Mouse (Mus musculus) heart, postnatal 25 days (tissue): ENCODE measurements around the gene Sap30bp. TPM values are rescaled to one million over a fixed set of nuclear protein-coding genes. Genes with fewer than 3 reads are reported as not detected.

Experiments used
- DNase-seq: peaks from one replicate; pipeline ENCODE4 v3.0.0; 2022; ENCODE audit warnings: low spot score
- intact Hi-C: fragments of 180-260 bp; cut with DNase I; formaldehyde crosslinking; loops from one replicate; pipeline ENCODE4 v1.15.1; 2025
- total RNA-seq, 2 experiments: library from RNA; stranded (reverse); gene quantifications; 2 replicates each; pipeline ENCODE4 v1.2.3; 2021

The Sap30bp gene
- total RNA-seq, 2 experiments from 2014 or later: 14.1 to 17.4 TPM

DNA sequence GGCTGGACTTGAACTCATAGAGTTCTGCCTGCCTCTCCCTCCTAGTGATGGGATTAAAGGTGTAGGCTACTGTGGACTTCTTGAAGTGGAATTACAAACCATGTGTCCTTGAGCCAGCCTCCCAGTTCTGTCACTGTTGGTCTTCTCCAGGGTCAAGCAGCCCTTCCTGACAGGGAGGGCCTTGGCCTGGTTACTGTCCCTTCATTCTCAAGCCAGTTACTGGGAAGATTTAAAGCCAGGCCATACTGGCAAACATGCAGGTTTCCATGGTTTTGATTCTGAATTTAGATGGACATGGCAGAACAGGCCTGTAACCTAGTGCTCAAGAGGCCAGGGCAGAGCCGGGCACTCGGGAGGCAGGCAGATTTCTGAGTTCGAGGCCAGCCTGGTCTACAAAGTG, 62.2 kb downstream of the Sap30bp start:
- intact Hi-C loops: no loop called here
- DNase-seq: no peak

DNA sequence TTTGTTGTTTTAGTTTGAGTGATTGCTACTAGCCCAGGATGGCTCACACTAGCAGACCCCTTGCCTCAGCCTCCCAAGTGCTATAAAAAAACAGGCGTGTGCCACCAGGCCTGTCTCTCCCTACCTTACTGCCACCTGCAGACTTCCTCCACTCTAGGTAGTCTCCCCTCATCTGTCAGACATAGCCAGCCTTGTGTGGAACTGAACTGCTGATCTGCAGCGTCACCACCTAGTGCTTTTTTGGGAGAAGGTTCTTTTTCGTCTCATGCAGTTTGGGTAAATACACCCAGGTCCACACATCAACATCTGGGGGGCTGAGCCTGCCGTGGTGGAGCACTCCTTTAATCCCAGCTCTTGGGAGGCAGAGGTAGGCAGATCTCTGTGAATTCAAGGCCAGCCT, 64.0 kb downstream of the Sap30bp start:
- no peak for DNase-seq
- intact Hi-C loops: no loop called here

DNA sequence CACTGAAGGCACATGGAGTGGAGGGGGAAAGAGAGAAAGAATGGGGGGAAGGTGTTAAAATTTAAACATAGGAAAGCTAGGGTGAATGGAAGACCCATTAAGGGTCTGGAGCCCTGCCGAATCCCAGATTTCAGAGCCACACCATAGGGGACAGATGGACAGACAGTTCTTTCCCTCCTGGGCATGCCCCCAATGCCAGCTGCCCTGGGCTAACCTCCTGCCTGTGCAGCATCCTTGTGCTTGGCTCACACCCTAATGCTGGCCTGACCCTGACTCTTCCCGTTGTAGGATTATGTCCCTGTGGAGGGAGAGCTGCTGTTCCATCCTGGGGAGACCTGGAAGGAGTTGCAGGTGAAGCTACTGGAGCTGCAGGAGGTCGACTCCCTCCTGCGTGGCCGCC, 64.6 kb downstream of the Sap30bp start:
- intact Hi-C loops: no loop called here
- no peak for DNase-seq

DNA sequence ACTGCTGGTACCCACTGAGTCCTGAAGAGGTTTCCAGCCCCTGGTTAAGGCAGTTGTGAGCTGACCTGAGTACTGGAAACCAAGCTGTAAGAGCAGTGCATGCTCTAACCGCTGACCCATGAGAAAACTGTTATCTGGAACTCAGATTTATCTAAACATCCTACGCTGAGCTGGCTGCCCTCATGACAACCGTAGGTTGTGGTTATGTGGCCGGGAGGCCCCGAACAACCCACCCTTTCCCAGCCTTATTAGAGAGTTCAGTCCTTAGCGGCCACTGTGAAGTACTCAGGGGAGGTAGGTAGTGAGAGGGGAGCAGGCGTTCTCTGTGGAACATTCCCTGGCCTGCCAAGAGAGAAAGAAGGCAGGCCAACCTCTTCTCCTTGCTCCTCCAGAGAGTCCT, 65.9 kb downstream of the Sap30bp start:
- intact Hi-C loops: loop anchor here (1.0 kb wide), 1 partner anchor 60 kb away; no protein-coding TSS in a partner anchor
- DNase-seq: no peak

DNA sequence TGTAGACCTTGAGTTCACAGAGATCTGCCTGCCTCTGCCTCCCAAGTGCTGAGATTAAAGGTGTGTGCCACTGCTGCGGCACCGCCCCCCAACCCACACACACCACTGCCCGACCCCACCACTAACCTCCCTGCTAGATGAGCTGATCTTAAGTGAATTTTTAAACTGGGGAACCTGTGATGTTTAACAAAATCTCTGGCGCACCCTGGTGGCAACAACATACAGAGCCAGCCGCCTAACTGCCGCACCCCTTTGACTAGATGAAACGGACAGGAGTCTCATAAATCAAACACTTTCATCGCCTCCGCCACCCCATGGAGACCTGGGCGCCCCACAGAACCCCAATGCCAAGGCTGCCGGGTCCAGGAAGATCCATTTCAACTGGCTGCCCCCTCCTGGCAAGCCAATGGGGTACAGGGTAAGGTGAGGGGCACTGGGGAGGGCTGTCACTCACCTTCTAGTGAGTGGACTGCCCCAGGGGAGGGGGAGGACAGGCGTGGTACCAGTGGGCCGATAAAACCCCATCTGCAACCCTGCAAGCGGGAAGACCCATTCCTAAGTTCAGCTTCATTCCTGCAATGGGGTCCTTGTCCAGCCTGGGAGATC, 66.6 kb downstream of the Sap30bp start:
- DNase-seq: peak; percentile 39
- intact Hi-C loops: loop anchor here (1.0 kb wide), 1 partner anchor 60 kb away; no protein-coding TSS in a partner anchor

DNA sequence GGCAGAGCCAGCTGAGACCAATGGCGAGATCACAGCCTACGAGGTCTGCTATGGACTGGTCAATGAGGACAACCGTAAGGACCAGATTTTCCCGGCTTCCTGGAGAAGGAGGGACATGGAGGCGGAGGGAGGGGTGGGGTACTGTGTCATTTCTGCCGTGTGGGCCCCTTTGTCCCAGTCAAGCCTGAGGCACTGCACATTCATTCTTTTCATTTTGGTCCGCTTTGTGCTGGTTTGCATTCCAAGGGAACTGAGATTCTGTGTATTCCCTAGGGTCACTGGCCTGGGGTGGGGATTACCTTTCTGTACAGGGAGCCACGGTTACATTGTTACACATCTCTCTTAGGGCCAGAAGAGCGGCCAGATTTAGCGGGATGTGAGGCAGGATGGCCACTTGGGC, 67.5 kb downstream of the Sap30bp start:
- intact Hi-C loops: no loop called here
- no peak for DNase-seq

DNA sequence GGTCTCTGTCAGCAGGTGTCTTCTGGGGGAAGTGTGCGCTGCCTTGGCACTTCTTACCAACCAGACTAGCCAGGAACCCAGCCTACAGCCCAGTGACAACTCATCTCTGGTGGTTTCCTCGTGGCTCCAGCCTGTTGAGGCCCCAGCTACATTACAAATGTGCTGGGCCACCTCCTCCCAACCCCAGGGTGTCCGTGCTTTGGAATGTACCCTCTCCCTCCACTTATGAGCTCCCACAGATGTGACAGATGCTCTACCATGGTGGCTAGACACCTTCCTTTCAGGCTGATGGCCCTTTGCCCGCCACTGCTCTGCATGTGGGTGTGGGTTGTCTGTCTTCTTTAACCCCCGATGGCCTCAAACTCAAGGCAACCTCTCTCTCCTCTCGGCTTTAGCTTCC, 68.6 kb downstream of the Sap30bp start:
- DNase-seq: no peak
- intact Hi-C loops: no loop called here

DNA sequence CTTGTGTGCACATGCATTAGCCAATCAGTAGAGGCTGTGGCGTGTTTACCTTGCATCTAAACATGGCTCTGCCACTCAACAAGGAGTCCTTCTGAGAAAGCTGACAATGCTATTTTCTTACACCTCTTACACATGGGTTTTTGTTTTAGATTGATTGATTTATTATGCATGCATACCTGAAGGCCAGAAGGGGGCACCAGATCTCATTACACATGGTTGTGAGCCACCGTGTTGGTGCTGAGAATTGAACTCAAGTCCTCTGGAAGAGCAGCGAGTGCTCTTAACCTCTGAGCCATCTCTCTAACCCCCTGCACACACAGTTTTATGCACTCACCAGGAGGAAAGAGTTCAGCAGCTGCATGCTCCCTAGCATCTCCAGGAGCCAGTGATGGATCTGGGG, 69.8 kb downstream of the Sap30bp start:
- intact Hi-C loops: no loop called here

DNA sequence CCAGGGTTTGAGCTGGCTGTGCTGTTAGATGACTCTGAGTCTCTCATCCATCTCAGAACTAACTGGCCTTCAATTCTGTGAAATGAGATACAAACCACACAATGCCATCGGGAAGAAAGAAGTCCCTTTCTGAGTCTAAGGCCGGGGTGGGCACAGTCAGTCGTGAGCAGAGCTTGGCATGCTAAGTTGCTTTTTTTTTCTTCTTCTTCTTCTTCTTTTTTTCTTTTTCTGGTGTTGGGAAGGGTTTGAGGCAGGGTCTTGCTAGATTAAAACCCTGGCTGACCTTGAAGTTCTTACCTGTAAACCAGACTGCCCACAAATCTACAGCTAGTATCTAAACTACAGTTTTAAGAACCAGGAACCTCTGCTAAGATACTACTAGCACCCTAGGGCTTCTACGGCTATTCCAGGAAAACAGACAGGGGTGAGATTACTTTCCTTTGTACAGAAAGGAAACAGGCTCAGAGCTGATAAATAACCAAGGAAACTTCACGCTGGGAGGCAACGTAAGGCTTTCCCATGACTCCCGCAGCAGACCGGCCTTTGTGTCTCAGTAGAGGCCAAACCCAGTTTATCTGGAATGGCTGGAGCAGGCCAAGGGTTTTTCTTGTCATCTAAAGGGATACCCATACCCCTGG, 71.2 kb downstream of the Sap30bp start:
- no peak for DNase-seq
- intact Hi-C loops: no loop called here

More for the DNA sequence above, 69.8 kb downstream of the Sap30bp start:
- DNase-seq: no peak

DNA sequence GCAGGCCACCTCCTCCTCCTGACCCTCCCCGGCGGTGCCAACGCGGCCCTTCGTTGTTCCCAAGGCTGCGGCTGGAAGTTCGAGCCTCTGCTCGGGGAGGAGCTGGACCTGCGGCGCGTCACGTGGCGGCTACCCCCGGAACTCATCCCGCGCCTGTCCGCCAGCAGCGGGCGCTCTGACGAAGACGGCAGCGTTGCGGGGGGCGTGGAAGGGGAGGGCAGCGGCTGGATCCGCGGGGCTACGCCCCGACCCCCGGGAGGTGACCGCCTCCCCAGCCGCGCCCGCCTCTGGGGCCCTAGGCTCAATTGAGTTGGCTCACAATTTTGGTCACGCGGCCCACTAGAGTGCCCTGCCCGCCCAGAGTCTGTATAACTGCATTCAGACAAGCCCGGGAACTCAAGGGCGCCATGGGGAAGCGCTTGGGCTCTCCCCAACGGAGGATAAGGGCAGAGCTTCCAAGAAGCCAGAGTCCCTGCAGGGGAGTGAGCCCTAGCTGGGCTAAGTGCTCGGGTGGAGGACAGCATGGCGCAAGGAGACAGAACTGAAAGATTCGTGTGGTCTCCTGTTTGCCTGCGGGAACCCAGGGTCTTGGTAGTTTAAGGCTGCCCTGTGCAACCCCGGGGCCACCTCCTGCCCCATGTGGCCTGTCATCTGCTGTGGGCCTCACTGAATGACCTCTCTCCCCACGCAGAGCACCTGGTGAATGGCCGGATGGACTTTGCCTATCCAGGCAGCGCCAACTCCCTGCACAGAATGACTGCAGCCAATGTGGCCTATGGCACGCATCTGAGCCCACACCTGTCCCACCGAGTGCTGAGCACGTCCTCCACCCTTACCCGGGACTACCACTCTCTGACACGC, 72.0 kb downstream of the Sap30bp start:
- intact Hi-C loops: no loop called here
- DNase-seq: peak; percentile 74

DNA sequence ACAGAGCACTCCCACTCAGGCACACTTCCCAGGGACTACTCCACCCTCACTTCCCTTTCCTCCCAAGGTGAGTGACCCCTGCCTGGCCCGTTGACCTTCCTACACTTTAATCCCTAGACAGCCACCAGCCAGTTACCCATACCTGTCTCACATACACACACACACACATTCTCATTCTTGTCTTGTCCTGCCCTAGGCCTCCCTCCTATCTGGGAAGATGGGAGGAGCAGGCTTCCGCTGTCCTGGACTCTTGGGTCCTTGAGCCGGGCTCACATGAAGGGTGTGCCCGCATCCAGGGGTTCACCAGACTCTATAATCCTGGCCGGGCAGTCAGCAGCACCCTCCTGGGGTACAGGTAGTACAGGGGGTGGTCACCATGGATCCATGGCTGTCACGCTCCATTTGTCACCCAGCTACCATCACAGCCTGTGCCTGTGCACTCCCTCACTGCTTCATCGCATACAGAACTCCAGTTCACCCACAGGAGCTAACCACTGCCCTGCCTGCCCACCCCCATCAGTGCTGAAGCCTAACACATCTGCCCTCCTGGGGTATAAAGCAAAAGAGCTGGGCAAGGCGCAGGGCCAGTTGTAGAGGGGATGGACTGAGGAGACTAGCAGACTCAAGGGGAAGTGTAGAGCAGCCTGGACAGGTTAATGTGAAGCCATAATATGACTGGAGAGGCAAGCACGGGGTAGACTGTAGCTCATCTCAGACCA, 72.8 kb downstream of the Sap30bp start:
- DNase-seq: no peak
- intact Hi-C loops: no loop called here

DNA sequence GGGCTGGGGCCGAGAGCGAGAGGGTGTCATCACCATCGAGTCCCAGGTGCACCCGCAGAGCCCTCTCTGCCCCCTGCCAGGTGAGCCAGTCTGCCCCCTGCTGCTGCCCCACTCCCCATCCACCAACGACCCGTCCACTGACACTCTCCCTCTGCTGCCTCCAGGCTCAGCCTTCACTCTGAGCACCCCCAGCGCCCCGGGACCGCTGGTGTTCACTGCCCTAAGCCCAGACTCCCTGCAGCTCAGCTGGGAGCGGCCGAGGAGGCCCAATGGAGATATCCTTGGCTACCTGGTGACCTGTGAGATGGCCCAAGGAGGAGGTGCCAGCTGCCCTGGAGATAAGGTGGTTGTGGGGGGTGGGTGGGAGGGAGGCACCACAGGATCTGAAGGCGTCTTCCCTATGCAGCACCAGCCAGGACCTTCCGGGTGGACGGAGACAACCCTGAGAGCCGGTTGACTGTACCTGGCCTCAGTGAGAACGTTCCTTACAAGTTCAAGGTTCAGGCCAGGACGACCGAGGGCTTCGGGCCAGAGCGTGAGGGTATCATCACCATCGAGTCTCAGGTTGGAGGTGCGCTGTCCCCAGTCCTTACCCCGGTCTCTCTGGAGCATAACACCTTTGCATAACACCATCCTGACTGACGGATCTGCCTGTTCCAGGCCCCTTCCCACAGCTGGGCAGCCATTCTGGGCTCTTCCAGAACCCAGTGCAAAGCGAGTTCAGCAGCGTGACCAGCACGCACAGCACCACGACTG, 74.2 kb downstream of the Sap30bp start:
- intact Hi-C loops: no loop called here
- DNase-seq: no peak

DNA sequence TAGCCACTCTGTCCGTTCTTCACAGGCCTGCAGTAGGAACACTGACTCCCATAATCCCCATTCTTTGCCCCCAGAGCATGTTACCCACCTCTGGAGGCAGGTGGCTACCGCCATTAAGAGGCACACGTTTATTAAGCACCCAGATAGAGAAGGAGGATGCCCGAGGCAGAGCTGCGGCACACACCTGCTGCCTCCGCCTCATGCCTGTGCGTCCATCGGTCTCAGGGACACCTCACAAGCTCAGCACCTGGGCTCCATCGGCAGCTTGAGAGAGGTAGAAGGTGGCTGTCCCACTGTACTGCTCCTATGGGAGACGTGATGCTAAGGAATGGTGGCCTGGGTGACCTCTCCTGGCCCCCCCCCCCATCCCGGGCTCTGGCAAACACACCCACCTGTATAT, 75.3 kb downstream of the Sap30bp start:
- DNase-seq: no peak
- intact Hi-C loops: no loop called here

DNA sequence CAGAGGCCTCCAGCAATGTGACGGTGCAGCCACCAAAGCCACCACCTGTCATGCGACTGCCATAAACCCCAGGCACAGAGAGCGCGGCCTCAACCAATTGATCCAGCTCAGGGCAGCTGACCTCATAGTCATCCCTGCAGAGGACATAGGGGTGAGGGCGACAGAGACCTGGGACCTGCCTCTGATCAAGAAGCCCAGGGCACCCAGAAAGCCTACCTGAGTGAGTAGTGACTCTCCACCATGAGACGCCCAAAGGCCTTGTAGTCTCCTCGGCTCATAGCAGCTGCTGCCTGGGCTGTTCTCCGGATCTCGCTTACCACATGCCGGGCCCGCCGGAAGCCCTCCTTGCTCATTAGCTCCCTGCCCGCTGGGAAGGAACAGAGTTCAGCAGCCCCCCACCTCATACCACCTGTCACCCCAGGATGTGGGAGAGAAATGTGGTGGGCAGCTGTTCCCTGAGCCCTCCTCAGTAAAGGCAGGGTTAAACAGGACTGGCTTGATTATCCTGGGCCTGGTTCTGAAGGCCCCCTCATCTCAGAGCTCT, 75.8 kb downstream of the Sap30bp start:
- intact Hi-C loops: no loop called here
- no peak for DNase-seq

DNA sequence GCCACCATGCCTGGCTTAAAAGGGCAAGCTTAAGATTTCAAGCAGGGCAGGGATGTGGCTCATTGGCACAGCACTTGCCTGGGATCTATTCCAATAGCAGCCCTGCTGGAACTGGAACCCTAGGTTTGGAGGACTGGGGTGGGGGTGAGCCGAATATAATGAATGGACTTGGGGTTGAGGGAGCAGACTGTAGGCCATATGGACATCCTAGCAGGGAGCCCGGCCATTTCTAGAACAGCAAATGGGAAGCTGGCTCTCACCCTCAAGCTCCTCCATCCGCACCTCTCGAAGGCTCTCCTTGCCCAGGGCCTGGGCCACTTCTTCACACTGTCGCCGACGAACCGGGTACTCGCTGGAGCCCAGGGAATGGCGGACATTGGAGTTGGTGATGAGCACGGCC, 76.6 kb downstream of the Sap30bp start:
- no peak for DNase-seq
- intact Hi-C loops: no loop called here

DNA sequence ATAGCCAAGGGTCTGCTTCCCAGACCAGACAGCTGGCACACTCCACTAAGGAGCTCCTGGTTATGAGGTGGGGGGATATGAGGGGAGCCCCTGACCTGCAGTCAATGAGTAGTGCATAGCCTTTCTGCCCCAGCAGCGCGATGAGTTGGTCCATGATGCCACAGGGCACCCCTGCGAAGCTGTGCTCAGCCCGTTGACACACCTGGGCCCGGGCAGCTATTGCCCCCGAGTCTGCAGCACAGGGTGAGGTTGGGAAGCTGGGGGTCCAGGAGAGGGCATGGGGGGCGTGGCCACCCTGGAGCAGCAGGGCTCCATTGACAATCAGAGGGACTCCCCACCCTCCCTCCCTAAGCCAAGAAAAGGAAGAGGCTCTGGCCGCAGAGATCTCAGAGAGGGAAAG, 77.1 kb downstream of the Sap30bp start:
- intact Hi-C loops: no loop called here
- no peak for DNase-seq

DNA sequence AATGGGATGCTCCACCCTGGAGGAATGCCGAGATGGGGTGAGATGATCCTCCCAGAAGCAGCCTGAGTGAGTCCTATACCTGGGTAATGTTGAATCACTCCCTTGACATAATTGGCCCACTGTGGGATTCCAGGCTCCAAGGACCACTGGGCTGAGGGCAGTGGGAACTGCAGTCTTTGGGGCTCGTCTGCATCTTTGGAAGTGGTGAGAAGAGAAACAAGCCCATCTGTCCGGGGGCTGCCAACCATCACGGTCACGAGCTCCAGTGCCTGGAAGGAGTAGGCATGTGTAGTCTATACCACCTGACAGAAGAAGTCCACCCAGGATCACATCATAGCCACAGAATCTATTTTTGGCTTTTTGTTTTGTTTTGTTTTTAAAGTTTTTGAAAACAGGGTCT, 77.9 kb downstream of the Sap30bp start:
- intact Hi-C loops: no loop called here
- no peak for DNase-seq

DNA sequence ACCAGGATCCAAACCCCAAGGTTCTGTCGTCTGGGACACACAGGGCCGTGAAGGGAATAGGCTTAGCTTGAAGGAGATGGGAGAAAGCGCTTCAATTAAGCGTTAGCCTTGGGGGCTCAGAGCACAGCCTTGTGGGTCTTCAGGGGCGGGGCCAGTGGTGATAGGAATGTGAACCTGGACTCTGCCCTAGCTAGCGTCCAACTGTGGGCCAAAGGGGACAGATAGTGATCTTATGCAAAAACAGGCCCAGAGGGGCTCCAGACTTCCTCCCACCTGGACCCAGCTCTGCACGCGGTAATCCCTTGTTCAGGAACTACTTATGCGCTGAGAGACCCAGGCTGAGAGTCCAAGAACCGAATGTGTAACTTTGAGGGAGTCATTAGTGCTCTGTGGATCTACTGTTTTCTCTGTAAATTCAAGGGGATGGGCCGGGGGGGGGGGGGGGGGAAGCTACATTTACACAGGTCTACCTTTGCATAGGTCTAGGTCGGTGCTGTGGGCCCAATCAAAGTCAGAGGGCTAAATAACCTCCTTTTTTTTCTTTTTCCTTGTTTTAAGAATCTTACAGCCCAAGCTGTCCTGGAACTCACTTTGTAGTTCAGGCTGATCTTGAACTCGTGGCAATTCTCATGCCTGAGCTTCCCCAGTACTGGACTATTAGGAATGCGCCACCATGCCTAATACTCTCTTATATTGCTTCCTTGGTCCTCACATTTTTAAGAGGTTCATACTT, 78.6 kb downstream of the Sap30bp start:
- intact Hi-C loops: no loop called here

More for the DNA sequence above, 78.6 kb downstream of the Sap30bp start:
- no peak for DNase-seq
